Mouse (Mus musculus): ENCODE data around the gene Krcc1.
"Not testable (repeated sequence)": the region's sequence is repeated elsewhere in the genome, so short reads cannot be mapped to it uniquely, and the experiment has no call there.

Krcc1 gene

GRCm38 (mm10) chr6:71262142-71262833 is 9.2 kb upstream of the Krcc1 start:
- DNase-seq (ENCODE audit: low spot score in 2 of 2) = no peak

GRCm38 (mm10) chr6:71267603-71268002 is 3.9 kb upstream of the Krcc1 start:
- DNase-seq (ENCODE audit: low spot score in 2 of 2) = not testable (repeated sequence)

- no peak for DNase-seq (ENCODE audit: low spot score in 2 of 2)
Observed at GRCm38 (mm10) chr6:71268929-71269685, 2.4 kb upstream of the Krcc1 start.

- not testable (repeated sequence) for DNase-seq (ENCODE audit: low spot score in 2 of 2)
Observed at GRCm38 (mm10) chr6:71269686-71270050, 1.8 kb upstream of the Krcc1 start.

- DNase-seq (ENCODE audit: low spot score in 2 of 2) = peak in 1 of 2 experiments; percentile 21
Observed at GRCm38 (mm10) chr6:71270301-71271056, 998 bp upstream of the Krcc1 start.

- no peak for DNase-seq (ENCODE audit: low spot score in 2 of 2)
Observed at GRCm38 (mm10) chr6:71271057-71271388, 454 bp upstream of the Krcc1 start.

- peak in 1 of 2 experiments; percentile 11 for DNase-seq (ENCODE audit: low spot score in 2 of 2)
Observed at GRCm38 (mm10) chr6:71272316-71272741, 852 bp downstream of the Krcc1 start.

GRCm38 (mm10) chr6:71273715-71274114 is 2.2 kb downstream of the Krcc1 start:
- DNase-seq (ENCODE audit: low spot score in 2 of 2) = no peak

GRCm38 (mm10) chr6:71274621-71275020 is 3.1 kb downstream of the Krcc1 start:
- DNase-seq (ENCODE audit: low spot score in 2 of 2) = no peak

GRCm38 (mm10) chr6:71279418-71279817 is 7.9 kb downstream of the Krcc1 start:
- no peak for DNase-seq (ENCODE audit: low spot score in 2 of 2)

- DNase-seq (ENCODE audit: low spot score in 2 of 2) = no peak
Observed at GRCm38 (mm10) chr6:71293509-71293908, 22.0 kb downstream of the Krcc1 start.

GRCm38 (mm10) chr6:71295303-71295702 is 23.8 kb downstream of the Krcc1 start:
- no peak for DNase-seq (ENCODE audit: low spot score in 2 of 2)

GRCm38 (mm10) chr6:71298051-71298450 is 26.6 kb downstream of the Krcc1 start:
- DNase-seq (ENCODE audit: low spot score in 2 of 2) = no peak

- DNase-seq (ENCODE audit: low spot score in 2 of 2) = no peak
Observed at GRCm38 (mm10) chr6:71298751-71299150, 27.3 kb downstream of the Krcc1 start.

GRCm38 (mm10) chr6:71302097-71302731 is 30.7 kb downstream of the Krcc1 start:
- DNase-seq (ENCODE audit: low spot score in 2 of 2) = no peak

- DNase-seq (ENCODE audit: low spot score in 2 of 2) = no peak
Observed at GRCm38 (mm10) chr6:71307486-71307885, 36.0 kb downstream of the Krcc1 start.

GRCm38 (mm10) chr6:71321826-71322283 is 50.4 kb downstream of the Krcc1 start, which contains the start of gene Smyd1:
Smyd1 (minus strand) TSS chr6:71322233.
- no peak for DNase-seq (ENCODE audit: low spot score in 2 of 2)

GRCm38 (mm10) chr6:71322491-71322921 is 51.0 kb downstream of the Krcc1 start, which contains the start of gene Cd8b1:
Cd8b1 (plus strand) TSS chr6:71322788.
- no peak for DNase-seq (ENCODE audit: low spot score in 2 of 2)

- no peak for DNase-seq (ENCODE audit: low spot score in 2 of 2)
Observed at GRCm38 (mm10) chr6:71324816-71325215, 53.3 kb downstream of the Krcc1 start.

- no peak for DNase-seq (ENCODE audit: low spot score in 2 of 2)
Observed at GRCm38 (mm10) chr6:71329881-71330280, 58.4 kb downstream of the Krcc1 start.

GRCm38 (mm10) chr6:71330486-71330885 is 59.0 kb downstream of the Krcc1 start:
- DNase-seq (ENCODE audit: low spot score in 2 of 2) = no peak

- DNase-seq (ENCODE audit: low spot score in 2 of 2) = not testable (repeated sequence)
Observed at GRCm38 (mm10) chr6:71331491-71331890, 60.0 kb downstream of the Krcc1 start.

Data from left cerebral cortex, adult 9 months (tissue).